Mouse (Mus musculus): ENCODE results near the gene Eml6.
"Not testable (repeated sequence)": the region's sequence is repeated elsewhere in the genome, so short reads cannot be mapped to it uniquely, and the experiment has no call there.

The Eml6 gene

GRCm38 (mm10) chr11:29788921-29789638, 236.8 kb downstream of the Eml6 start:
- DNase-seq: peak; percentile 45 to 53

DNA sequence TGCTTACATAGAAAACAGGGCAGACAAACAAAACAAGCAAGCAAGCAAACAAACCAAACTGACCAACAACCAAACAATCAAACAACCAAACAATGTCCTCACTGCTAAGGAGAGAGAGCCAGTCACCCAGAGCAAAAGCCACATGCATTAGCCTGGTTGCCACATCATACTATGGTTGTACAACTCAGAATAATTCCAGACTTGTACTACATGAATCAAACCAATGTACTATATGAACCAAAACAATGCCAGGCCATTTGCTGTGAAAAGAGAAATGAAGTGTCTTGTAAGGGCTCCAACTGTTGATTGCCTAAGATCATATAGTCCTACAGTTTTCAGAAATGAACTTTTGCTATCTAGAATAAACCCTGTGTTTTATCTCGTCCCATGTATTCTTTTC, 237.3 kb downstream of the Eml6 start:
- DNase-seq: no peak

DNA sequence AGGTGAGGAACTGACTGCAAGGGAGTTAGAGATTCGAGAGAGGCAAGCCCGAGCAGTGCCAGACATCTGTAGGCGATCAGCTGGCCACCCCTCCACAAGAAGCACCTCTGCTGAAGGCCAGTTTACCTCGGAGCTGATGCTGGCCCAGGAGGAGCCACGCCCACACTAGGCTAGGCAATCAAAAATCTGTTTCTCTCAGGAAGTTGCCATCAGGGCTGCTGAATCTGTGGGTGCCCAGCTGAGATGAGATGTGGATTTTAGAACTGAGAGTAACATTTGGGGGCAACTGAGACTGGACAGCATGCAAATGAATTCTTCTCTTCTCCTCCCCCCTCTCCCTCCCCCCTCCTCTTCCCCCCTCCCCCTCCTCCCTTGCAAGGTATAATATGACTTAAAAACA, 238.4 kb downstream of the Eml6 start:
- DNase-seq: no peak

- no peak for DNase-seq
Measured at GRCm38 (mm10) chr11:29786583-29787219, 239.1 kb downstream of the Eml6 start.

DNA sequence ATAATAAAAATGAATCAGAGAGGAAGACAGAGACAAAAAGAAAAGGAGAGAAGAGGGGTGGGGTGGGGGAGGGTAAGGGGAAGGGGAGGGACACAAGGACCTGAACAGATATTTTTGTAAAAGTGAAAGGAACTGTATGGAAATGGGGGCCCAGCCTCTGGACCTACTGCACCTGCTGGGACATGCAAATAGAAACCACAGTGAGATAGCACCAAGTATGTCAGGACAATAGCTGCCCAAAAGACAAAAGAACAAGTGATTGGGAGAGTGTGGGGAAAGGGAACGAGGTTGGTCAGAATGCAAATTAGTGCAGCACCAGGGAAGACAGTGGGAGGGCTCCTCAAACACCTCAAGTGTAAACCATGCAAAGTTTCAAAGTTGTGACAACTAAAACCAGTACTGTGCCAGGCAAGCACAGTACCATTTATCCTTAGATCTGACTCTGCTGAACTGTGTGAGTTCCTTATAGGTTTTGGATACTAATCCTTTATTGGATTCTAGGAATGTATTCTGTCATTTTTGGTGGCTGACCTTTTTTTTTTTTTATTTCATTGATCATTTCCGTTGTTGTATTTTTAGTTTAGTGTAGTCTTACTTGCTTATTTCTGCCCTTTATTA, 246.3 kb downstream of the Eml6 start:
- DNase-seq: no peak

GRCm38 (mm10) chr11:29778936-29779335, 246.9 kb downstream of the Eml6 start:
- no peak for DNase-seq

- no peak for DNase-seq
Measured at GRCm38 (mm10) chr11:29777964-29778363, 247.9 kb downstream of the Eml6 start.

DNA sequence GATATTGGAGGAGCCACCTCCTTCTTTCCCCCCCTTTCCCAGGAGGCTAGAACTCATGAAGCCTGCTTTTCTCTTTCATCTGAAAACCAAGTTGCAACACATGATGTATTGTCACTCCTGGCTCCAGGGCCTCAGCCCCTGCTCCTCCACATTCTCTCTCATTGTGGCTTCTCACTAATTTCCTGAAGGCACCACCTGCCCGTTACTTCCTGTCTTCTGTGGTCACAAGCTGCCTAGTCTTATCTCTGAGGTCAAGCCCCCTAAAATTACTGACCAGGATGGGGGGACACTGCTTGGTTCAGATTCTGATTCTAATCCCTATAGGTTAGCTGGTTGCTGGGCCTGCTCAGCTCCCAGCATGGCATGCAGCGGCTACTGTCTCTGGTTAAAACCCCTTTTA, 251.1 kb downstream of the Eml6 start:
- no peak for DNase-seq

DNA sequence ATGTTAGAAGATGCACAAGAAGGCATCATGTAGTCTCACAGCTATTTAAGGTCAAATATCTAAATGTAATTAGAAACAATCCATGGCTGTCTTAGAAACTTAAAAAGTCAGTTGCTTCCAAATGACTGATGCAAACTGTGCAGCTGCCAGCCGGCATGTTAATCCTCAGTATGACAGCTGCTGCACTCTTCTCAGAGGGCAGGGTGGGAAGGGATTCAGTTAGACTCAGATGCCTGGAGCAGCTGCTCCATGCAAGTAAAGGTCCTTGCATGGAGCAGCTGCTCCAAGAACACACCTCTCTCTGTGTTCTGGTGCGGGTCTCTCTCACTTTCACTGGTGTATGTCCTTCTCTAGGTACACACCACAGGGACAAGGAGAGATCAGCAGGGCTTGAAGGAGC, 251.5 kb downstream of the Eml6 start:
- no peak for DNase-seq

- no peak for DNase-seq
Measured at GRCm38 (mm10) chr11:29772279-29772678, 253.6 kb downstream of the Eml6 start.

DNA sequence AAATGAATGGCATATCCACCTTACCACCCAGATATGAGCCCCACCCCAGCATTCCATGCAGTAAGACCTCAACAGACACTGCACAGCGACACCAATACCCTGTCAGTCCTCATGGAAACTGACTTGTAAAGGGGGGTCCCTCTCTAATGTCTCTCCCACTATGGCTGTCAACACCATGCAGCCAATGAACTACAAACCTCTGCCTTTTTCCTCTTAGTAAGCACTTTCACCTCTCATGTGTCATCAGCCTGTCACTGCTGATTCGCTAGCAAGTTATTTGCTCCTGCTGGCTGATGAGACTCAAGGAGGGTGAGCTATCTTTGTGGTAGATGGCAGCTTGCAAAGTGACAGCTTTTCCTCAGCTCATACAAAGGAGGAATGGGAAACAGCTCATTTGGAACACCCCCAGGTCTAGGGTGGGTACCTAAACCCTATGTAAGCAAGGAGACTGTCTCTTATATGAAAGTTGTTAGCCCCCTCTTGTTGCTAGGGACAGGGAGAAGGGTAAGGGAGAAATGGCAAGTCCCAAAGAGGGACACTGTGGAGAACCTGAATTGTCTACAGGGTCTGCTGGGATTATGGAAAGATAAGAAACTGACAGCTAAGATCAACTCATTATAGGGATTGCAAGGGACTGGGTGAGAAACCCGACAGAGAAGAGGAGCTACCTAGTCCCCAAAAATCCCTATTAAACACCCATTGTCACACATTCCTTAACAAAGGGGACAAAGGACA, 255.0 kb downstream of the Eml6 start:
- DNase-seq: no peak

GRCm38 (mm10) chr11:29768523-29768922, 257.3 kb downstream of the Eml6 start:
- DNase-seq: no peak

DNA sequence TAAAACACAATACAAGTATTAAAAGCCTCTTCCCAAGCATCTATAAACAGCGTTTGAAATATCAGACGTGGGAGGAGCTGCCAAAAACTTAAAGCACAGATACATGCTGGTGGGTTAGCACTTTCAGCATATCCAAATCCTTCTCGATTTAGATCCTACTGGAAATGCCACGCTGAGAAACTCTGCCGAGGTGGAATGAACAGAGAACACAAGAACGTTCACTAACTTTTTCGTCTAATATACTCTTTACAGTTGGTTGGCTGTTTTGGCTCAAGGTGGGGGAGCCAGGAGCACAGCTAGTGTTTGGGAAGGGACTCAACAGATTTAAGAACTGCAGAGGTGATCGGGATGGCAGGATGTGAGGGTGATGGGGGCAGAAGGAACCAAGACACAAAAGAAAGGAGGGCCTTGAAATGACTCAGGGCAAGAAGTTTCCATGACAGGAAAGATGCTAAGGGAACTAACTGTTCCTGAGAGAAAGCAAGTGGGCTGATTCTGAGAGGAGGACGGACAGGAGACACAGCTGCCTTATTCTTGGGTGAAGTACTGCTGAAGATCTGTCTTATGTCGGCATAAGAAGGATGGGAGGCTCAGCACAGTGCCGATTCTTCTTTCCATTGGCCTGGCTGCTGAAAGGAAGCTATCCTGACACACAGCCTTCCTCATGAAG, 259.4 kb downstream of the Eml6 start:
- no peak for DNase-seq

- DNase-seq: peak; percentile 31 to 44
Measured at GRCm38 (mm10) chr11:29765063-29765462, 260.8 kb downstream of the Eml6 start.

DNA sequence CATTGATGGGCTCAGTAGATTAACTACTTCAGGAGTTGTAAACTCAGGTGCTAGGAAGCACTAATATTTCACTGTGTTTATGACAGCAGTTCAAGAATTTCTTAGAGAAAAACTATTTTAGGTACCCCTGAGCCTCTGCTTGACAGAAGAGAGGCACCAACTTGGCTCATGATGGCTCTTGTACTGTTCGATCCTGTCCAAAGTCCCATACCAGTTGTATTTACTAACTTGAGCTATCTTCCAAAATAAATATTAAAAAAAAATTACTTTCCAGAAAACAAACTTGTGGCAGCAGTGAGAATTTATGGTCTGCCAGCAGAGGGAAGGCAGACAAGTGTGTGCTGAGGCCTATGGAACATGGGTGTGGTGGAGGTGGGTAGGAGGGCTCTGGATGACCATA, 263.1 kb downstream of the Eml6 start:
- DNase-seq: no peak

- peak; percentile 36 to 44 for DNase-seq
Measured at GRCm38 (mm10) chr11:29761387-29761786, 264.4 kb downstream of the Eml6 start.

GRCm38 (mm10) chr11:29758617-29759016, 267.2 kb downstream of the Eml6 start:
- no peak for DNase-seq

GRCm38 (mm10) chr11:29756007-29756406, 269.8 kb downstream of the Eml6 start:
- DNase-seq: not testable (repeated sequence)

GRCm38 (mm10) chr11:29751648-29752611, 273.9 kb downstream of the Eml6 start:
- DNase-seq: no peak

DNA sequence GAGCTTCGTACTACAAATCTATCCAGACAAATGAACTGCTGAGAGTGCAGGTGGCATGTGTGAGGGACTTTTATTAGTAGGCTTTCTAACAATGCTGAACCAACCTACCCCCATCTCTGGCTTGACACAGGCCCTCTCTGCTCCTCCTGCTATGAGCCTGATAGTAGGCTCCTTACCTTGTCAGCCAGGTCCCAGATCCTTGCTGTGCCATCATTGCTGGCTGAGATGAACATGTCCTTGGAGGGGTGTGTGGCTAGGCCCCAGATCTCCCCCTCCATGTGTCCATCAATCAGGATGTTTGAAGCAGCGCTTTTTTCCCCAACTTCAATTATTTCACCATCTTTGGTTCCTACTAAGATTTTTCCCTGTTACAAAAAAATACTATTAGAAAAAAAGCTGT, 274.8 kb downstream of the Eml6 start:
- no peak for DNase-seq

- no peak for DNase-seq
Measured at GRCm38 (mm10) chr11:29749468-29749829, 276.4 kb downstream of the Eml6 start.

All from cerebellum, postnatal 36 days (tissue).